Mouse (Mus musculus) brain, embryonic 14.5 days (tissue): ENCODE data around the gene Cbfa2t3.

Experiments used
- CTCF ChIP-seq: fragments of 200-500 bp; IDR thresholded peaks from 2 replicates; pipeline ENCODE4 v1.5.1; 2012; ENCODE audit warnings: inconsistent platforms, mild to moderate bottlenecking, moderate library complexity, borderline replicate concordance; ENCODE audit not compliant: insufficient read depth, insufficient read length; ENCODE audit errors: extremely low read depth
- POLR2A ChIP-seq: fragments of 200-500 bp; IDR thresholded peaks from 2 replicates; pipeline ENCODE4 v1.6.1; 2012; ENCODE audit warnings: mild to moderate bottlenecking, inconsistent platforms, borderline replicate concordance; ENCODE audit not compliant: poor library complexity, insufficient read depth, insufficient read length, severe bottlenecking; ENCODE audit errors: extremely low read depth

DNA sequence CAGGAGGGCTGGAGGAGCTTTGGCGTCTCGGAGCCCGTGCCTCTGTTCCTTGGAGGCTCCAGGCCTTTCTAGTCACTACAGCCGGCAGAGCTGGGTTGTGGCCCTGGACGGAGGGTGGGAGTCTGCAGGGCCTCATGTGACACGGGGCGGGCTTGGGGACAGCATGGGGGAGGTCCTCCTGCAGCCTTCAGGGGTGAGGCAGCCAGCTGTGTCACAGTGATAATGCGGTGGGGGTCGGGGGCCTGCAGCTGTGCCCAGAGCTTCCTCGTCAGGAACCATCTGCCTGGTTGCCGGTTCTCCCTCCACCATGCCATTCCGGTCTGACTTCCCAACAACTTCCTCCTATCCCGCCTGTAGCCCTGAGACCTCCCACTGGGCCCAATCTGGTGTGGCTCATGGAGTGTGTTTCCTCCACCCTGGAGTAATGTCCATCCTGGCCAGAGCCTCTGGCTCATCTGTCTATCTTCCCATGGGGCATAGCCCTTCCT, at the start of gene Cbfa2t3:
- no peak for TF ChIP-seq CTCF
- no peak for TF ChIP-seq POLR2A
